Mouse (Mus musculus) heart, postnatal 0 days (tissue): ENCODE results near the gene Prr5l. TPM values are rescaled to one million over a fixed set of nuclear protein-coding genes. Genes with fewer than 3 reads are reported as not detected.

Experiments
- ATAC-seq: fragments of 200-750 bp; cut with Nextera tagmentation; 2 replicates; pipeline ENCODE4 v1.8.0; 2017; ENCODE audit warnings: low read depth, moderate number of reproducible peaks, moderate library complexity; ENCODE audit not compliant: insufficient read depth
- DNase-seq: peaks from one replicate; pipeline ENCODE4 v3.0.0-alpha.2; 2016; ENCODE audit warnings: low spot score
- H3K27ac ChIP-seq: fragments of 300-500 bp; sonication (generic); 2 replicates; pipeline ENCODE4 v1.5.1; 2014; ENCODE audit warnings: low read depth, mild to moderate bottlenecking
- H3K27me3 ChIP-seq: fragments of 300-500 bp; sonication (generic); 2 replicates; pipeline ENCODE4 v1.6.1; 2014; ENCODE audit warnings: low read length, mixed read lengths; ENCODE audit not compliant: control insufficient read depth, insufficient read depth
- H3K36me3 ChIP-seq: fragments of 300-500 bp; sonication (generic); replicated peaks from 2 replicates; pipeline ENCODE4 v1.6.1; 2014; ENCODE audit warnings: low read length, mixed read lengths; ENCODE audit not compliant: control insufficient read depth, insufficient read depth
- H3K4me1 ChIP-seq: fragments of 300-500 bp; sonication (generic); 2 replicates; pipeline ENCODE4 v1.6.1; 2014; ENCODE audit warnings: antibody characterized with exemption; ENCODE audit not compliant: control insufficient read depth, insufficient read depth
- H3K4me2 ChIP-seq: fragments of 300-500 bp; sonication (generic); 2 replicates; pipeline ENCODE4 v1.6.1; 2014; ENCODE audit warnings: low read depth, mild to moderate bottlenecking, low read length, moderate library complexity
- H3K4me3 ChIP-seq: fragments of 300-500 bp; sonication (generic); 2 replicates; pipeline ENCODE4 v1.5.1; 2014; ENCODE audit warnings: low read depth, low read length
- H3K9ac ChIP-seq: fragments of 300-500 bp; sonication (generic); replicated peaks from 2 replicates; pipeline ENCODE4 v1.6.1; 2014; ENCODE audit warnings: low read depth, low read length, mixed read lengths
- H3K9me3 ChIP-seq: fragments of 300-500 bp; sonication (generic); replicated peaks from 2 replicates; pipeline ENCODE4 v1.6.1; 2016; ENCODE audit warnings: low read length; ENCODE audit not compliant: control insufficient read depth
- CTCF ChIP-seq: IDR thresholded peaks from 2 replicates; pipeline ENCODE4 v1.5.1; 2016; ENCODE audit warnings: antibody characterized with exemption, control low read depth, low read depth
- EP300 ChIP-seq: IDR thresholded peaks from 2 replicates; pipeline ENCODE4 v1.6.1; 2016; ENCODE audit warnings: antibody characterized with exemption, low read depth
- WGBS: fragments of 180-500 bp; shearing (Covaris S2); extraction: QIAGEN DNeasy Blood & Tissue Kit; methylation state at CpG from one replicate; pipeline ENCODE4 v1.1.7; 2014; 5-methylcytosine and 5-hydroxymethylcytosine counted together
- polyA plus RNA-seq: library from polyadenylated mRNA; unstranded; fragments of >200 nt; fragmentation: Nextera tagmentation; extraction: Ambion mirVana; gene quantifications from 2 replicates; pipeline ENCODE4 v1.2.1, GENCODE M21; 2015
- total RNA-seq: library from RNA; depleted of rRNA; stranded (reverse); fragments of >200 nt; gene quantifications from 2 replicates; pipeline ENCODE4 v1.2.3, GENCODE M21; 2014; ENCODE audit warnings: low replicate concordance

Gene Prr5l
- total and polyA plus RNA-seq, 2 experiments from 2014 or later = 2.9 to 16.1 TPM

DNA sequence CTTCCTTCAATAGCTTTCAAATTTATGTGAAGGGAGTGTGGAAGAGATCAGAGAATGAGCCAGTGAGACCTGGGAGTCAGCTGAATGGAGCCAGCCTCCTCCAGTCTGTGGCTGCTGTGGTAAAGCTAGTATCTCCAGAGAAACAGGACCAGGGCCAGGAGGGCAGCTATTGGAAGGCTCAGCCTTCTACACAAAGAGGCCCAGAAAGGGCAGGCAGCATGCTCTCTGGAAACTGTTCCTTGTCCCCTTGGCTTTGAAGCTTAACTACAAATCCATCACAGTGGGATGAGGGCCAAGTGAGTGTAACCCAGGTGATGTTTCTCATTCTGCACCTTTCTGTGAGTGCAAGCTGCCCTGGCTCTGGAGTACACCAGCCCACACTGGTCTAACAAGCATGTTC, 155.0 kb downstream of the Prr5l start:
- TF ChIP-seq CTCF (no peak), EP300 (no peak)
- Histone ChIP-seq H3K4me1 (peaks cover 8% of the 10 kb centered on the region; the same call in 1 of the 2 replicates), H3K4me2 (no peak overlapping the region)

GRCm38 (mm10) chr2:101723333-101723881, 159.4 kb downstream of the Prr5l start:
- no peaks in the 10 kb centered on the region for H3K9me3 ChIP-seq
- H3K4me2 ChIP-seq = no peak overlapping the region
- no peak overlapping the region for H3K27ac ChIP-seq
- no peak overlapping the region for H3K4me3 ChIP-seq
- no peak for ATAC-seq
- TF ChIP-seq CTCF (no peak), EP300 (no peak)
- 66% methylated on average over 10 of the region's 10 CpGs for WGBS
- peak; percentile 8 for DNase-seq
- no peak overlapping the region for H3K9ac ChIP-seq
- H3K36me3 ChIP-seq = no peaks in the 10 kb centered on the region
- H3K4me1 ChIP-seq = peaks cover 9% of the 10 kb centered on the region; the same call in 1 of the 2 replicates
- H3K27me3 ChIP-seq = no peaks in the 10 kb centered on the region

More for the DNA sequence above, 155.0 kb downstream of the Prr5l start:
- H3K27ac ChIP-seq = no peak overlapping the region
- no peaks in the 10 kb centered on the region for H3K9me3 ChIP-seq
- no peaks in the 10 kb centered on the region for H3K27me3 ChIP-seq
- no peaks in the 10 kb centered on the region for H3K36me3 ChIP-seq
- H3K4me3 ChIP-seq = no peak overlapping the region
- no peak overlapping the region for H3K9ac ChIP-seq
- ATAC-seq = no peak
- no peak for DNase-seq

GRCm38 (mm10) chr2:101722370-101723332, 160.2 kb downstream of the Prr5l start:
- Histone ChIP-seq H3K4me3 (no peak overlapping the region), H3K9me3 (no peaks in the 10 kb centered on the region), H3K27ac (no peak overlapping the region; the same call in 1 of the 2 replicates), H3K4me1 (peaks cover 9% of the 10 kb centered on the region; the same call in 1 of the 2 replicates), H3K27me3 (no peaks in the 10 kb centered on the region), H3K9ac (no peak overlapping the region), H3K36me3 (no peaks in the 10 kb centered on the region), H3K4me2 (no peak overlapping the region)
- no peak for DNase-seq
- WGBS = 42% methylated on average over 8 of the region's 8 CpGs
- peak; percentile 66 for ATAC-seq
- no peak for TF ChIP-seq EP300
- TF ChIP-seq CTCF = no peak

DNA sequence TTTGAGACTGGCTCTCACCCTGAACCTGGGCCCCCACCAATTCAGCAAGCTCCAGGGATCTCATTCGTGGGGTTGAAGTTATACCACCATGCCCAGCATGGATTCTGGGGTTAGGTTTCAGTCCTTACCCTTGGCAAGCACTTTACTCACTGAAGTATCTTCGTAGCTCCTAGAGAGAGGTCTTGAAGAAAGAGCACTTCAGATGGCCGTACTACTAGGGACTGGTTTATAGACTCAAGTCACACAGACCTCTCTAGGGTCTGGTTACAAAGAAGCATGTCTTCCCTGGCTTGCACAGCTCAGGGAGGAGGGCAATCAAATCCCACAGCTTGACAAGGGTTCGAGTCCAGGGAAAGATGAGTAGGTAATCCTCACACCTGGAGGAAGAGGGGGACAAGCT, 161.0 kb downstream of the Prr5l start:
- DNase-seq (no peak), ATAC-seq (no peak)
- Histone ChIP-seq H3K4me1 (peaks cover 9% of the 10 kb centered on the region; the same call in 1 of the 2 replicates), H3K9me3 (no peaks in the 10 kb centered on the region), H3K9ac (no peak overlapping the region), H3K36me3 (no peaks in the 10 kb centered on the region), H3K4me3 (no peak overlapping the region), H3K27me3 (no peaks in the 10 kb centered on the region), H3K27ac (no peak overlapping the region), H3K4me2 (no peak overlapping the region)
- WGBS = 88% methylated on average over 4 of the region's 4 CpGs
- TF ChIP-seq EP300 (no peak), CTCF (no peak)

GRCm38 (mm10) chr2:101717162-101717561, 165.7 kb downstream of the Prr5l start:
- 84% methylated on average over 13 of the region's 13 CpGs for WGBS
- H3K4me3 ChIP-seq = no peak overlapping the region

More at GRCm38 (mm10) chr2:101717162-101717561, 165.7 kb downstream of the Prr5l start:
- Histone ChIP-seq H3K9me3 (no peaks in the 10 kb centered on the region), H3K9ac (no peak overlapping the region), H3K4me2 (no peak overlapping the region), H3K4me1 (no peaks in the 10 kb centered on the region), H3K27me3 (no peaks in the 10 kb centered on the region), H3K36me3 (no peaks in the 10 kb centered on the region), H3K27ac (no peak overlapping the region)
- no peak for DNase-seq
- no peak for TF ChIP-seq EP300
- ATAC-seq = no peak
